ENCODE assay signal across 1 mouse cellular context in the genomic region with DNA sequence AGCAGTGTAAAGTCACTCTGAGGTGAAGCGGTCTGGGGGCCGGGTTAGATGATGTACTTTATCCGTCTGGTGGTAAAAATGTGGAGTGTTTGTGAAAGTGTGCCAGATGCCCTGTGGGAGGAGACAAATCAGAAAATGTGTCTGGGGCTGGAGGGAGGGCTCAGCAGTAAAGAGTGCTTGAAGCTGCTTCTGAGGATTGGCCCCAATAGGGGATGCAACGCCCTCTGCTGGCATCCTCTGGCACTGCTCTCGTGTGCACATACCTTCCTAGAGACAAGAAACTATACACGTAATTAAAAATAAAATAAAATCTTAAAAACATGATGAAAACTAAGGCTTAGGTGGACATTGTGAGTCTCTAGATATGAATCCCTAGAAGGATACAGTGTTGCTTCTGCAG.
TF ChIP-seq lines count a peak whose summit lies in the region.

No protein-coding gene starts in this region.

TF ChIP-seq in ES-E14, 5 proteins besides CTCF, POLR2A, EP300 and RAD21 (continued from another document):
- TF ChIP-seq ZC3H11A (IDR thresholded peaks at IDR 0.05; ENCODE audit: borderline replicate concordance, low read depth, low read length) = 0 out of 2 replicates have a peak, but pooled peaks have one; percentile 3
- no peak for TF ChIP-seq CHD2 (IDR thresholded peaks at IDR 0.05; ENCODE audit: low read depth, low read length)
- no peak for TF ChIP-seq ZNF384 (IDR thresholded peaks at IDR 0.05; ENCODE audit: low read depth, low read length)
- no peak for TF ChIP-seq MAFK (IDR thresholded peaks at IDR 0.05; ENCODE audit: insufficient read depth, low read depth, low read length)
